Mouse (Mus musculus): ENCODE measurements at regions not wholly inside any gene's neighbourhood (a gene's known extent, or its start where the extent isn't known, plus 50 kb on each side); places are given as distances from the start of the nearest gene placed in this dataset.

DNA sequence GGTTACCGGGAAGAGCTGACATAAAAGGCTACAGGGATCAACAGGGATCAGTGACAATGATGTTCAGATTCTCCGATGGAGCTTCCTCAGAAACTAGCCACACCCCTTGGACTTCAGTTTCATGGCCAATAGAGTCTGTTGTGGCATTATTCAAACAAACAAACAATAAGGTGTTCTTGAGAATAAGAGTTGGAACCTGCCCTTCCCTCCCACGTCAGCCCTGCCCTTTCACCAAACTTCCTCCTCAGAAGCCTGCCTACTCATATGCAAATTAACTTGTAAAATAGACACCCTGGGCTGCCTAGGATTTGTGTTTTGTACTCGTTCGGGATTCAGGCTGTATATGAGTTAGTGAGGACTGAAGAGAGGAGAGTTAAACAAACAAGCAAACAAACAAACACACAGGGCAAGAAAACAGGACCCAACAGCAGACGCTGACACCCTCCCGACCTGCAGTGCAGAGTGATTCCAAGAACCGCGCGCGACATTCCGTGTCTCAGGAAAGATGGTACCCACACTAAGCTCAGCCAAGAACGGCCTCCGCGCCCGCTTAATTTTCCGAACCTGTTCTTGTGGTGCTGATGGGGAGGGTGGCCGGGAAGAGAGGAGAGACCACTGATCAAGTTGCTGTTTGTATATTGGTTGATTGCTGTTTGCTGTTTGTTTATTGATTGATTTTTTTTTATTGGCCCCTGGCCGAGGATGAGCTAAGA, 68.4 kb upstream of the Dusp5 start:
- no peak for TF ChIP-seq POLR2A (IDR thresholded peaks at IDR 0.05; ENCODE audit: insufficient read length, low read depth)
- no peak for TF ChIP-seq CEBPB (IDR thresholded peaks at IDR 0.05; ENCODE audit: insufficient read depth, poor library complexity, severe bottlenecking)
- no peak for TF ChIP-seq REST (IDR thresholded peaks at IDR 0.05; ENCODE audit: insufficient read depth, insufficient read length)
- no peak for TF ChIP-seq POLR2AphosphoS2 (IDR thresholded peaks at IDR 0.05; ENCODE audit: insufficient read length, low read depth)
- no peak for TF ChIP-seq MYOD1 (IDR thresholded peaks at IDR 0.05; ENCODE audit: control insufficient read depth in 1 of 3, insufficient read length in 2 of 3, low read depth in 2 of 3)
- TF ChIP-seq MAX (IDR thresholded peaks at IDR 0.05; ENCODE audit: low read depth) = no peak
- TF ChIP-seq MYOG (IDR thresholded peaks at IDR 0.05; ENCODE audit: control insufficient read depth in 1 of 3, insufficient read depth in 1 of 3, insufficient read length in 2 of 3, low read depth in 2 of 3) = no peak
- TF ChIP-seq TCF12 (IDR thresholded peaks at IDR 0.05; ENCODE audit: insufficient read depth, poor library complexity, severe bottlenecking) = no peak
